Mouse (Mus musculus) megakaryocyte, embryonic 14.5 days (primary cell): ENCODE measurements around the gene Mprip. TPM values are rescaled to one million over a fixed set of nuclear protein-coding genes. Genes with fewer than 3 reads are reported as not detected.

Source experiments
- H3K27me3 ChIP-seq: replicated peaks from 2 replicates; pipeline ENCODE3; 2012; ENCODE audit warnings: inconsistent platforms
- H3K36me3 ChIP-seq: replicated peaks from 2 replicates; pipeline ENCODE3; 2012; ENCODE audit warnings: low read length, inconsistent platforms, mixed read lengths
- H3K4me1 ChIP-seq: 2 replicates; pipeline ENCODE4 v1.6.1; 2012; ENCODE audit warnings: inconsistent platforms
- H3K4me3 ChIP-seq: replicated peaks from 2 replicates; pipeline ENCODE3; 2012; ENCODE audit warnings: moderate library complexity, mild to moderate bottlenecking, inconsistent platforms
- H3K9me3 ChIP-seq: 2 replicates; pipeline ENCODE4 v1.6.1; 2012; ENCODE audit warnings: inconsistent platforms
- FLI1 ChIP-seq: IDR thresholded peaks from 2 replicates; pipeline ENCODE4 v1.6.1; 2012; ENCODE audit warnings: low read length, inconsistent platforms, mixed read lengths
- GATA1 ChIP-seq: IDR thresholded peaks from 3 replicates; pipeline ENCODE4 v1.6.1; 2012; ENCODE audit warnings: mixed read lengths, low read length, inconsistent platforms, borderline replicate concordance
- polyA plus RNA-seq: library from polyadenylated mRNA; stranded (reverse); fragments of >175 nt; gene quantifications from 2 replicates; pipeline ENCODE4 v1.2.3, GENCODE M21; 2012; ENCODE audit warnings: low replicate concordance; ENCODE audit not compliant: insufficient read depth

Mprip gene
- polyA plus RNA-seq, 1 experiment: 37.2 TPM

DNA sequence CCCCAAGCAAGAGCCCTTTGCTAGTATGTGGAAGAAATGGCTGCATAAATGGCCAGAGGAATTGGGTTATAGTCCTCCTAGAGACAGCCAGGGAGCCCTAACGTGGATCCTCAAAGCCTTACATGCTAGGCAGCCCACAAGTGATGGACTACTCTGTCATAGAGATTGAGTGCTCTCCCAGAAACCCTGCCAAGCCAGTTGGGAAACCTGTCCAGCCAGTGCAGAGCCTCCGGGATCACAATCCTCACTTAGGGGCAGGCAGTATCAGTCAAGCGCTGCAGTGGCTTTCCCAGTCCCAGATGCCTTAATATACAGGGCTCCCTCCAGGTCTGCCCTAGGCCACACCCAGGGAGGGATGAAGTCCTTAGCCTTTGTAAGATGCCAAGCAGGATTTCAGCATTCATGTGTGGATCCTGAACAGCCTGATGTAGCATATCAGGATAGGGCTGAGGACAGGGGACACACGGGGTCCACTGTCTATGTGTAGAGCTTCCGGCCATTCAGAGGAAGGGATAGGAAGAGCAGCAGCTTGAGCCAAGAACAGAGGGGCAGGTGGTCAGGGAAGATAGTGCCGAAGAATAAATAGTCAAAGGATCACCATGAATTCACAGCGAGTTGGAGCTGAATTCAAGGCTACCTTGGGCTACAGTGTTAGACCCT, 27.0 kb upstream of the Mprip start:
- Histone ChIP-seq H3K36me3 (no peaks in the 10 kb centered on the region), H3K9me3 (no peaks in the 10 kb centered on the region), H3K27me3 (peaks cover 68% of the 10 kb centered on the region), H3K4me3 (no peak overlapping the region), H3K4me1 (peaks cover 58% of the 10 kb centered on the region)
- TF ChIP-seq GATA1 (no peak), FLI1 (no peak)

DNA sequence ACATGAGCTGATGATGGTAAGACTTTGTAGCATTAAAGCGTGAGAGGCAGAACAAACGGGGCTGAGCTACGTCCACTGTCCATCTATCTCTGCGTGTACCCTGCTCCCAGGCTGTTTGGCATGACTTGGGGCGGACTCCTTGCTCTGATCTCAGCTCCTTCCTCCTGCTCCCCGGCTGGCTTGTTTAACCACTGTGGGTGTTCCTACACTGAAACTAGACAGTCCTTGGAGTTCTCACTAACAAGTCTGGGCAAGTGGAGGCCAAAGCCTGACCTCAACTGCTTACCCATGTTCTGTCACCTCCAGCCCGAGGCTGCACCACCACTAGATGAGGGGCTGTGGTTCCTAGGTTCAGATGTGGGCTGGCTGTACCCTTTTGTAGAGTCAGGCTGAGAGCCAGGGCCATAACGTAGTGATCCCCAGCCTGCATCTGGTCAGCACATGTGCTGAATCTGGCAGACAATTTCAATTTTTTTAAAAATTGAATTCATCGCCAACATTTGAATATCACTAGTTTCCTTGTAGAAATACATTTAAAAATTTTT, 25.8 kb upstream of the Mprip start:
- no peak overlapping the region for H3K4me3 ChIP-seq
- TF ChIP-seq GATA1: no peak
- no peak for TF ChIP-seq FLI1
- peaks cover 69% of the 10 kb centered on the region for H3K27me3 ChIP-seq
- H3K9me3 ChIP-seq: no peaks in the 10 kb centered on the region
- peaks cover 59% of the 10 kb centered on the region for H3K4me1 ChIP-seq
- H3K36me3 ChIP-seq: no peaks in the 10 kb centered on the region

DNA sequence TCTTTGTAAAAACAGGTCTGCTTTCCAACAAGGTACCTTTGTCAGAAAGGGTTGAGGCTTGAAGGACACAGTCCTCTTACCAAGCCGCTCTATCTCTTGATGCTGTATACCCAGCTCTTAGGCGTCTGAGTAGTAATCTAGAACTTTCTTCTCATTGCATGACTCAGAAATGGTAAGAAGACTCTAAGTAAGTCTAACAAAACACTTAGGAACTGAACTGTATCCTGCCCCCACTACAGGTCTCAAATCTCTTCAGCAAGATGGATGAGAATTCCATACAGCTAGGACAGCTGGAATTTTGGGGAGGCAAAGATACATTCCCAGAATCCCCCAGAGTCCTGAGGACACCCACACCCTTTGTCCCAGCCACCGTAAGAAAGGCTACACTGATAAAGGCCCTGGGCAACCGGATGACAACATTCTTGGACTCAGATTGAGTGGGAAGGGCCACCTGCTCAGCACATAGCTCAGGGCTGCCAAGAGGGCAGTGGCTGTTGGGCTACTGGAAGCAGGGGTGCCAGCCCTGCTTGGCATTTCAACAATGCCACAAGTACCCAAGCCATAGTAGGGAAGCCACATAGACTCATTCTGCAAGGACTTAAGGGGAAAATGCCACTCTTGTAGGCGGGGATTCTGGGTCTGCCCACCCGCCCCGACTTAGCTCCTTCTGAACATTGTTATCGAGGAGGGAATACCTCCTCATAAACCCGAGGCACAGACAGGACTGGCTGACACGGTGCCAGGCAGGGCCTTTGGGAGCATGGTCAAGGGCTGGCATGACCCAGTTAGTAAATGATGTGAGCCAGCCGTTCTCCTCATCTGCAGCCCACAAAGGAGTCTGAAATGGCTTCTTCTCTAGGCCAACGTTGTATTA, 25.0 kb upstream of the Mprip start:
- no peaks in the 10 kb centered on the region for H3K36me3 ChIP-seq
- H3K4me3 ChIP-seq: no peak overlapping the region
- TF ChIP-seq FLI1: no peak
- TF ChIP-seq GATA1: no peak

DNA sequence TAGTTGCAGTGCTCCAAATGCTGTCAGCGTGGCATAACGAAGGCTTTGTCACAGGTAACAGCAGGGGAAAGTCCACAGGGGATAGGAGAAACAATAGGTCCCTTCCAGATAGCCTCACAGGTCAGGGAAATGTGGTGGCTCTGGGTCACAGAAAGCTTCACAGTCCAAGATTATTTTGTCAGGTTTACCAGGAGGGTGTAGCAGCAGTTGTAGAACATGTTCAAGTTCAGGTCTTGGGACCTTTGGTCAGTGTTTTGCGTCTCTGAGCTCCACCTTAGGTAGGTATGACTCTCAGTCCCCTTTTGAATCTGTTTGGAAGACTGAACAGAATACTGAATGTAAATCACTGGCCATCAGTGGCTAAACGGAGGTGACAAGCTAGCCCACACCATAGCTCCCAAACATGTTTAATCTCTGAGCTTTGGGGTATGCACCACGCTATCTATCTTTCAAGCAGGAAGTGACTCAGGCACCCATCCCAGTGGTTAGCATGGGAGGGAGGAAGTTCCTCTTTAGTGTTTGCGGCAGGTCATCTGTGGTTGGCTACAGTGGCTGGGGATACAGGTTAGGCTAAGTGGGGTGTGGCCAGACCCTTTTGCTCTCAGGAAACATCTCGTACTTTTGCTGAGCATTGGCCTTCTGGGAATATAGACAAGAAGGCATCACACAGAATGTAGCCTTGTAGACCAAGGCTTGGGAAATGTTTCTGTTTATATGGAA, 24.2 kb upstream of the Mprip start:
- H3K4me3 ChIP-seq: peak overlapping the region; percentile 14

More for the DNA sequence above, 25.0 kb upstream of the Mprip start:
- H3K27me3 ChIP-seq: peaks cover 64% of the 10 kb centered on the region
- no peaks in the 10 kb centered on the region for H3K9me3 ChIP-seq
- H3K4me1 ChIP-seq: peaks cover 60% of the 10 kb centered on the region

DNA sequence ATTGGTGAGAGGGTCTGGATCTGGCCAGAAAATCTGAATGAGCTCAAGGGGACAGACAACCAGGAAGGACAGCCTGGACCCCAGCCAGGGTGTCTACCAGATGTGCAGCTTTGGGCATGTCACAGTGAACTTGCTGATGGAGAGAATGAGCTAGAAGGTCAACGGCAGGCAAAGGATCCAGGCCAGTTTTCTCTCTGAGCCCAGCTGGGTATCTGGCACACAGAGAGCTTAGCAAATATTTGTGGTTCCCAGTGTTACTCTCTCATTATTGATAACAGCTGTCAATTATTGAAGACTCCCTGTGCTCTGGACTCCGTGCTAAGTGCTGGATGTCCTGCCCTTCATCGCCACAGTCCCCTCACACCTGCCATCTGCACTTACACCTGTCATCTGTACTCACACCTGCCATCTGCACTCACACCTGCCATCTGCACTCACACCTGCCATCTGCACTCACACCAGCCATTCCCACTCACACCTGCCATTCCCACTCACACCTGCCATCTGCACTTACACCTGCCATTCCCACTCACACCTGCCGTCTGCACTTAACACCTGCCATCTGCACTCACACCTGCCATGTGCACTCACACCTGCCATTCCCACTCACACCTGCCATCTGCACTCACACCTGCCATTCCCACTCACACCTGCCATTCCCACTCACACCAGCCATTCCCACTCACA, 21.0 kb upstream of the Mprip start:
- Histone ChIP-seq H3K4me1 (peaks cover 54% of the 10 kb centered on the region), H3K4me3 (no peak overlapping the region), H3K36me3 (no peaks in the 10 kb centered on the region), H3K27me3 (peaks cover 76% of the 10 kb centered on the region), H3K9me3 (no peaks in the 10 kb centered on the region)
- TF ChIP-seq GATA1 (no peak), FLI1 (no peak)

More for the DNA sequence above, 24.2 kb upstream of the Mprip start:
- peaks cover 65% of the 10 kb centered on the region for H3K4me1 ChIP-seq
- no peak for TF ChIP-seq FLI1
- peaks cover 64% of the 10 kb centered on the region for H3K27me3 ChIP-seq
- no peaks in the 10 kb centered on the region for H3K9me3 ChIP-seq
- no peaks in the 10 kb centered on the region for H3K36me3 ChIP-seq

DNA sequence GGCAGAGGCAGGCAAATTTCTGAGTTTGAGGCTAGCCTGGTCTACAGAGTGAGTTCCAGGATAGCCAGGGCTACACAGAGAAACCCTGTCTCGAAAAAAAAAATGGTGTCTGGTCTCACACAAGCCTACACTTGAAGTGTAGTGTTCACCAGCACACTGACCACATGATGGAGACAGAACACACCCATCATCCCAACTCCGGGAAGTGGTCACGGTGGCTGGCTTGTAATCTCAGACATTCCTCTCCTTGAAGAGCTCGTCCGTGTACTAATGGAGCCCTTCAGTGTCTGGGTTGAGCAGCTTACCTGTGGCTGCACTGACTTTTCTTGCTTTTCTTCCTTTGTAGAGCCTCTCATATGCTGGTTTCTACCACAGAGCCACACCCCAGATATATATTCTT, 19.9 kb upstream of the Mprip start:
- H3K4me3 ChIP-seq: no peak overlapping the region
- no peaks in the 10 kb centered on the region for H3K36me3 ChIP-seq
- peaks cover 51% of the 10 kb centered on the region for H3K4me1 ChIP-seq
- no peaks in the 10 kb centered on the region for H3K9me3 ChIP-seq
- TF ChIP-seq FLI1 (no peak), GATA1 (no peak)
- peaks cover 76% of the 10 kb centered on the region for H3K27me3 ChIP-seq

DNA sequence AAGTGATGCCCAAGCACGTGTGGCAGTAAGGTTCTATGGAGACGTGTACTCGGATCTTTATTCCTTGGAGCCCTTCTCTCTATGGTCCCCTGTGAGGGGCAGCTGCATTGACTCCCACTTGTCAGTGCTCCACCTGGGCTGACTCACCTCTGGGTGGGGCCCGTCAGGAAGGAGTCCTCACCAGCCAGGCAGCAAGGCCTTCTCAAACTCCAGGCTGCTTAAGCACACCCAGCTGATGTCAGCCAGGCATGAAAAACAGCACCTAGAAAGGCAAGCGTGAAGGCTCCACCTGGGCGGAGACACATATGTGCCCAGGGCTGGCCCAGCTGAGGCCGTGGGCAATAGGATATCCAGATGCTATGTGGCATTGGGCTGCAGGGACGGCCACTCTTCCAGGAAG, 18.7 kb upstream of the Mprip start:
- TF ChIP-seq GATA1 (no peak), FLI1 (no peak)
- Histone ChIP-seq H3K9me3 (no peaks in the 10 kb centered on the region), H3K4me3 (no peak overlapping the region), H3K4me1 (peaks cover 39% of the 10 kb centered on the region), H3K36me3 (no peaks in the 10 kb centered on the region), H3K27me3 (peaks cover 73% of the 10 kb centered on the region)

DNA sequence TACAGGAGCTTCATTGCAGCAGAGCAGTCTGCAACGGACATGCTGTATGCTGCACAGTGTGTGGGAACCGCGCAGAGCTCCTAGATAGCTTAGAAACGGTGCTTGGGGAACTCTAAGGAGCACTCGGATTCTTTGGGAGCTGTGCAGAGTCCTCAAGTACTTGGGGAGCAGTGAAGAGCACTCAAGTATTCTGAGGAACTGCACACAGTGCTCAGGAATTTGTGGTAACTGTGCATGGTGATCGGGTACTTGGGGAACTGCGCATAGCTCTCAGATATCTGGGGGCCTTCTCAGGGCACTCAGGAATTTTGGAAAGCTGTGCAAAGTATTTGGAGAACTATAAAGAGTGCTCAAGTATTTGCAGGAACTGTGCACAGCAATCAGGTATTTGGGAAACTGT, 16.1 kb upstream of the Mprip start:
- TF ChIP-seq FLI1 (no peak), GATA1 (no peak)
- Histone ChIP-seq H3K27me3 (peaks cover 60% of the 10 kb centered on the region), H3K4me1 (peaks cover 21% of the 10 kb centered on the region), H3K4me3 (no peak overlapping the region), H3K36me3 (no peaks in the 10 kb centered on the region), H3K9me3 (no peaks in the 10 kb centered on the region)

DNA sequence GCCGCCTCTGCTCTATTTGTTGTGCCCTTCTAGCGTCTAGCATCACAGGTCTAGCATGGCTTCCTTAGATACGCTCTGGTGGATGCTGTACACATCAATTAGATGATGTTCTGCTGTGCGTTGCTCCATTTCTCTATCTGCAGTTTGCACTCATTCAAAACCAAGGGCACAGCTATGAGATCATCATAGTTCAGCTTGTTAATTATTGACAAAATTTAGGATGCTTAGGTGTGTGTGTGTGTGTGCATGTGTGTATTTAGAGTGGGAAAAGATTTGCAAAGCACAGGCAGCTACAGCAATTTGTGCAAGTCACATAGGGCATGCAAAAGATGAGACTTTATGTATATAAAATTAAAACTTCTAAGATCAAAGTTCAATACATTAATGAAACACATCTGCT, 12.0 kb upstream of the Mprip start:
- peaks cover 31% of the 10 kb centered on the region for H3K27me3 ChIP-seq
- peaks cover 7% of the 10 kb centered on the region; the same call in 1 of the 2 replicates for H3K9me3 ChIP-seq
- no peak overlapping the region for H3K4me3 ChIP-seq
- peaks cover 33% of the 10 kb centered on the region for H3K4me1 ChIP-seq
- H3K36me3 ChIP-seq: no peaks in the 10 kb centered on the region
- no peak for TF ChIP-seq FLI1
- TF ChIP-seq GATA1: no peak
